9 mouse cellular contexts compared by ENCODE assay signal in genomic region chrX:7572466-7572865, GRCm38 (mm10). TPM values are rescaled to one million over a fixed set of nuclear protein-coding genes. Genes with fewer than 3 reads are reported as not detected.
DNase-seq lines count a peak whose midpoint lies in the region; ATAC-seq and TF ChIP-seq lines count a peak whose summit lies in the region.
"Had no signal": no experiment of that assay in that cellular context is flagged by ENCODE, and none has a peak within 500 bp of the region (broad histone marks: within the 10 kb centered on the region; RNA-seq: fewer than 3 reads in every experiment).

No protein-coding gene starts in this region.

- no peak for ATAC-seq in kidney, embryonic 14.5 days (ENCODE audit: low FRiP score, low TSS enrichment)
- ATAC-seq in forebrain, embryonic 14.5 days, result no peak
- ATAC-seq in midbrain, embryonic 13.5 days, result no peak

- no peak for TF ChIP-seq EP300 in ES-Bruce4 (IDR thresholded peaks at IDR 0.05; ENCODE audit: insufficient read depth, low read depth, low read length)

- H3K4me1 ChIP-seq in kidney, embryonic 14.5 days (ENCODE audit: control insufficient read depth, insufficient read depth, low read length), result no peaks in the 10 kb centered on the region
- H3K4me1 ChIP-seq in kidney, adult 2 months (ENCODE audit: control insufficient read depth, insufficient read depth, low read length), result no peaks in the 10 kb centered on the region
- peaks cover 1% of the 10 kb centered on the region for H3K4me1 ChIP-seq in ES-Bruce4 (ENCODE audit: control insufficient read depth, insufficient read depth, low read length)
- H3K4me1 ChIP-seq in forebrain, embryonic 14.5 days (ENCODE audit: control insufficient read depth, insufficient read depth, low read length), result peaks cover 6% of the 10 kb centered on the region; the same call in 1 of the 2 replicates
- peaks cover 34% of the 10 kb centered on the region for H3K4me1 ChIP-seq in midbrain, embryonic 13.5 days (replicated peaks)

- 86% methylated on average over 10 of the region's 10 CpGs for WGBS in kidney, embryonic 14.5 days
- 90% methylated on average over 10 of the region's 10 CpGs for WGBS in kidney, adult 2 months
- 93% methylated on average over 10 of the region's 10 CpGs for WGBS in forebrain, embryonic 14.5 days
- WGBS in midbrain, embryonic 13.5 days, result 94% methylated on average over 10 of the region's 10 CpGs

- TF ChIP-seq POLR2A in kidney, adult 2 months (IDR thresholded peaks at IDR 0.05; ENCODE audit: low read depth, low read length), result no peak
- no peak for TF ChIP-seq POLR2A in ES-Bruce4 (IDR thresholded peaks at IDR 0.05; ENCODE audit: insufficient read depth, low read length)

- no peak overlapping the region for H3K27ac ChIP-seq in kidney, embryonic 14.5 days (ENCODE audit: low read depth, low read length)
- no peak overlapping the region for H3K27ac ChIP-seq in kidney, adult 2 months (ENCODE audit: insufficient read depth, low read depth, low read length)
- no peak overlapping the region; the same call in 1 of the 2 replicates for H3K27ac ChIP-seq in ES-Bruce4 (ENCODE audit: insufficient read depth, low read length)
- H3K27ac ChIP-seq in forebrain, embryonic 14.5 days (ENCODE audit: low read depth, low read length), result no peak overlapping the region
- H3K27ac ChIP-seq in midbrain, embryonic 13.5 days, result no peak overlapping the region

- no peaks in the 10 kb centered on the region for H3K9me3 ChIP-seq in kidney, embryonic 14.5 days (ENCODE audit: control insufficient read depth, low read length)
- no peaks in the 10 kb centered on the region for H3K9me3 ChIP-seq in ES-Bruce4 (replicated peaks; ENCODE audit: control insufficient read depth, insufficient read depth, low read length, poor library complexity, severe bottlenecking)
- no peaks in the 10 kb centered on the region for H3K9me3 ChIP-seq in forebrain, embryonic 14.5 days (replicated peaks; ENCODE audit: control insufficient read depth, low read length)
- no peaks in the 10 kb centered on the region for H3K9me3 ChIP-seq in midbrain, embryonic 13.5 days

- H3K9ac ChIP-seq in kidney, embryonic 14.5 days (ENCODE audit: low read depth, low read length), result no peak overlapping the region
- H3K9ac ChIP-seq in ES-Bruce4 (ENCODE audit: low read depth, poor library complexity, severe bottlenecking), result peak overlapping the region; percentile 97
- no peak overlapping the region for H3K9ac ChIP-seq in forebrain, embryonic 14.5 days (ENCODE audit: low read length)
- H3K9ac ChIP-seq in midbrain, embryonic 13.5 days (replicated peaks), result no peak overlapping the region

- no peaks in the 10 kb centered on the region for H3K36me3 ChIP-seq in kidney, embryonic 14.5 days (ENCODE audit: control insufficient read depth, insufficient read depth, low read length)
- no peaks in the 10 kb centered on the region for H3K36me3 ChIP-seq in kidney, adult 2 months (ENCODE audit: control insufficient read depth, insufficient read depth, low read length)
- no peaks in the 10 kb centered on the region for H3K36me3 ChIP-seq in ES-Bruce4 (ENCODE audit: control insufficient read depth, insufficient read depth, low read length, poor library complexity, severe bottlenecking)
- no peaks in the 10 kb centered on the region for H3K36me3 ChIP-seq in forebrain, embryonic 14.5 days (ENCODE audit: control insufficient read depth, insufficient read depth, low read length)
- no peaks in the 10 kb centered on the region for H3K36me3 ChIP-seq in midbrain, embryonic 13.5 days

- no peak overlapping the region for H3K4me3 ChIP-seq in kidney, embryonic 14.5 days (ENCODE audit: low read length)
- H3K4me3 ChIP-seq in kidney, adult 2 months (ENCODE audit: insufficient read depth, low read depth, low read length), result no peak overlapping the region
- H3K4me3 ChIP-seq in ES-Bruce4 (ENCODE audit: low read depth, low read length), result peak overlapping the region; percentile 69
- H3K4me3 ChIP-seq in forebrain, embryonic 14.5 days (ENCODE audit: low read depth, low read length), result no peak overlapping the region
- H3K4me3 ChIP-seq in midbrain, embryonic 13.5 days (replicated peaks), result 0 out of 2 replicates have a peak overlapping the region, but pooled peaks have one; percentile 53

- no peak for TF ChIP-seq CTCF in kidney, adult 2 months (conservative IDR thresholded peaks at IDR 0.05; ENCODE audit: insufficient read depth, insufficient read length, low read depth, low read length)
- TF ChIP-seq CTCF in ES-Bruce4 (IDR thresholded peaks at IDR 0.05; ENCODE audit: low read depth, low read length), result no peak

- no peaks in the 10 kb centered on the region for H3K27me3 ChIP-seq in kidney, embryonic 14.5 days (ENCODE audit: control insufficient read depth, insufficient read depth, low read length)
- no peaks in the 10 kb centered on the region for H3K27me3 ChIP-seq in kidney, adult 2 months (replicated peaks; ENCODE audit: control insufficient read depth, insufficient read depth, low read length)
- H3K27me3 ChIP-seq in ES-Bruce4 (ENCODE audit: control insufficient read depth, insufficient read depth, low read length, poor library complexity, severe bottlenecking), result no peaks in the 10 kb centered on the region
- no peaks in the 10 kb centered on the region for H3K27me3 ChIP-seq in forebrain, embryonic 14.5 days (replicated peaks; ENCODE audit: control insufficient read depth, insufficient read depth, low read length)
- no peaks in the 10 kb centered on the region for H3K27me3 ChIP-seq in midbrain, embryonic 13.5 days

- H3K4me2 ChIP-seq in kidney, embryonic 14.5 days (replicated peaks; ENCODE audit: low read depth, low read length), result peak overlapping the region; percentile 54
- peak overlapping the region; percentile 60; the same call in 1 of the 2 replicates for H3K4me2 ChIP-seq in forebrain, embryonic 14.5 days (ENCODE audit: low read length)
- peak overlapping the region; percentile 62 for H3K4me2 ChIP-seq in midbrain, embryonic 13.5 days (replicated peaks)

- DNase-seq in kidney, adult 2 months, result no peak
- DNase-seq in forebrain, embryonic 14.5 days (ENCODE audit: low spot score), result no peak
- no peak for DNase-seq in cerebellum, adult 18-20 months
- no peak for DNase-seq in ovary, postnatal 10 days (ENCODE audit: low spot score)
- DNase-seq in adrenal gland, adult 18-20 months (ENCODE audit: low spot score in 2 of 2), result no peak
- DNase-seq: kidney, postnatal 10 days had no signal

RNA-seq across cellular contexts. Expression of gene Foxp3, which starts 1.0 kb away (rescaled TPM):
- polyA plus RNA-seq in kidney, embryonic 14.5 days (2014; fragmentation: Nextera tagmentation; extraction: Ambion mirVana), result 0.07 and 0.36 TPM in 2 replicates
- 0.08 and 0.92 TPM in 2 replicates for polyA plus RNA-seq in kidney, adult 2 months (2012; rRNA removed)
- polyA plus RNA-seq in ES-Bruce4 (2011; ENCODE audit: insufficient read depth, insufficient read length, low read depth, missing spikeins), result not detected in 2 replicates
- 0.09 TPM in 1 of 2 replicates, not detected in the other for polyA plus RNA-seq in forebrain, embryonic 14.5 days (2014; fragmentation: Nextera tagmentation; extraction: Ambion mirVana)
- polyA plus RNA-seq in midbrain, embryonic 13.5 days (2015; fragmentation: Nextera tagmentation; extraction: Ambion mirVana), result 0.11 and 0.30 TPM in 2 replicates
- not detected for total RNA-seq in adrenal gland, adult 18-20 months (2021)

RNA-seq across cellular contexts. Expression of gene Ppp1r3f, which starts 1.6 kb away (rescaled TPM):
- 1.9 and 2.4 TPM in 2 replicates for polyA plus RNA-seq in kidney, embryonic 14.5 days (2014; fragmentation: Nextera tagmentation; extraction: Ambion mirVana)
- polyA plus RNA-seq in kidney, adult 2 months (2012; rRNA removed), result 1.2 and 1.6 TPM in 2 replicates
- polyA plus RNA-seq in ES-Bruce4 (2011; ENCODE audit: insufficient read depth, insufficient read length, low read depth, missing spikeins), result 7.0 and 11.5 TPM in 2 replicates
- 2.6 and 3.3 TPM in 2 replicates for polyA plus RNA-seq in forebrain, embryonic 14.5 days (2014; fragmentation: Nextera tagmentation; extraction: Ambion mirVana)
- polyA plus RNA-seq in midbrain, embryonic 13.5 days (2015; fragmentation: Nextera tagmentation; extraction: Ambion mirVana), result 4.3 and 5.1 TPM in 2 replicates
- total RNA-seq in adrenal gland, adult 18-20 months (2021), result 1 to 10 TPM; 3.2 to 4.4 TPM

RNA-seq across cellular contexts. Expression of gene Ccdc22, which starts 32.9 kb away (rescaled TPM):
- 25.2 and 32.6 TPM in 2 replicates for polyA plus RNA-seq in kidney, embryonic 14.5 days (2014; fragmentation: Nextera tagmentation; extraction: Ambion mirVana)
- polyA plus RNA-seq in kidney, adult 2 months (2012; rRNA removed), result 25.3 and 26.6 TPM in 2 replicates
- polyA plus RNA-seq in ES-Bruce4 (2011; ENCODE audit: insufficient read depth, insufficient read length, low read depth, missing spikeins), result 12.1 and 13.1 TPM in 2 replicates
- polyA plus RNA-seq in forebrain, embryonic 14.5 days (2014; fragmentation: Nextera tagmentation; extraction: Ambion mirVana), result 37.0 and 44.0 TPM in 2 replicates
- 30.4 and 30.8 TPM in 2 replicates for polyA plus RNA-seq in midbrain, embryonic 13.5 days (2015; fragmentation: Nextera tagmentation; extraction: Ambion mirVana)
- 10 to 100 TPM; 16.9 to 23.8 TPM for total RNA-seq in adrenal gland, adult 18-20 months (2021)

RNA-seq across cellular contexts. Expression of gene Cacna1f, which starts 34.4 kb away (rescaled TPM):
- 0.04 TPM in 1 of 2 replicates, not detected in the other for polyA plus RNA-seq in kidney, embryonic 14.5 days (2014; fragmentation: Nextera tagmentation; extraction: Ambion mirVana)
- polyA plus RNA-seq in kidney, adult 2 months (2012; rRNA removed), result 0.03 TPM in 1 of 2 replicates, not detected in the other
- 0.14 and 0.16 TPM in 2 replicates for polyA plus RNA-seq in ES-Bruce4 (2011; ENCODE audit: insufficient read depth, insufficient read length, low read depth, missing spikeins)
- polyA plus RNA-seq in forebrain, embryonic 14.5 days (2014; fragmentation: Nextera tagmentation; extraction: Ambion mirVana), result not detected in 2 replicates
- polyA plus RNA-seq in midbrain, embryonic 13.5 days (2015; fragmentation: Nextera tagmentation; extraction: Ambion mirVana), result 0.17 TPM in 1 of 2 replicates, not detected in the other
- total RNA-seq in adrenal gland, adult 18-20 months (2021), result not detected

Comparison
In these comparisons a context has a peak if more than half of its experiments do, and no peak if none do; other contexts are left out.
1. H3K4me3 ChIP-seq: peak in ES-Bruce4 (single experiment) and midbrain, embryonic 13.5 days (single experiment); none in kidney, embryonic 14.5 days (single experiment), kidney, adult 2 months (single experiment) and forebrain, embryonic 14.5 days (single experiment).
2. Peak in every context shown above with its lines, with median percentiles within 50 percentile points of each other: H3K4me2 ChIP-seq.